In genomic region chr11:85183284-85183779, GRCm38 (mm10) we compare ENCODE assay signal across 8 mouse cellular contexts. TPM values are rescaled to one million over a fixed set of nuclear protein-coding genes. Genes with fewer than 3 reads are reported as not detected.
A peak's percentile ranks its signal among the peaks of the same experiment; 100 is the strongest.
DNase-seq lines count a peak whose midpoint lies in the region; ATAC-seq and TF ChIP-seq lines count a peak whose summit lies in the region.

No protein-coding gene starts in this region.

- peak overlapping the region; percentile 59 for H3K4me3 ChIP-seq in layer of hippocampus, adult 2 months
- H3K4me3 ChIP-seq in embryonic facial prominence, embryonic 12.5 days, result peak overlapping the region; percentile 35
- H3K4me3 ChIP-seq in heart, postnatal 0 days (ENCODE audit: low read depth, low read length), result peak overlapping the region; percentile 46
- peak overlapping the region; percentile 59 for H3K4me3 ChIP-seq in liver, embryonic 15.5 days (replicated peaks)
- H3K4me3 ChIP-seq in stomach, embryonic 16.5 days (replicated peaks; ENCODE audit: low read length), result peak overlapping the region; percentile 53

- ATAC-seq in embryonic facial prominence, embryonic 12.5 days (ENCODE audit: insufficient number of reproducible peaks, insufficient read depth, low FRiP score, low TSS enrichment), result no peak; the same call in 1 of the 2 replicates
- no peak for ATAC-seq in heart, postnatal 0 days (ENCODE audit: insufficient read depth, low read depth)
- ATAC-seq in liver, embryonic 15.5 days (ENCODE audit: insufficient read depth), result no peak
- peak; percentile 22; the same call in 1 of the 2 replicates for ATAC-seq in stomach, embryonic 16.5 days (ENCODE audit: insufficient read depth, low FRiP score)

- peak overlapping the region; percentile 57 for H3K4me2 ChIP-seq in embryonic facial prominence, embryonic 12.5 days (replicated peaks)
- H3K4me2 ChIP-seq in heart, postnatal 0 days (ENCODE audit: low read depth, low read length), result peak overlapping the region; percentile 77
- peak overlapping the region; percentile 80 for H3K4me2 ChIP-seq in liver, embryonic 15.5 days
- H3K4me2 ChIP-seq in stomach, embryonic 16.5 days (ENCODE audit: low read depth, low read length), result peak overlapping the region; percentile 73

- no peaks in the 10 kb centered on the region for H3K4me1 ChIP-seq in embryonic facial prominence, embryonic 12.5 days
- H3K4me1 ChIP-seq in heart, postnatal 0 days (ENCODE audit: control insufficient read depth, insufficient read depth), result no peaks in the 10 kb centered on the region
- H3K4me1 ChIP-seq in liver, embryonic 15.5 days (replicated peaks), result peaks cover 13% of the 10 kb centered on the region
- H3K4me1 ChIP-seq in stomach, embryonic 16.5 days (ENCODE audit: control insufficient read depth, insufficient read depth, low read length), result peaks cover 3% of the 10 kb centered on the region

- WGBS in embryonic facial prominence, embryonic 12.5 days, result 24% methylated on average over 13 of the region's 13 CpGs
- 16% methylated on average over 13 of the region's 13 CpGs for WGBS in heart, postnatal 0 days
- WGBS in liver, embryonic 15.5 days (ENCODE audit: insufficient replicate concordance), result 31% methylated on average over 13 of the region's 13 CpGs
- WGBS in stomach, embryonic 16.5 days, result 16% methylated on average over 13 of the region's 13 CpGs

- no peak overlapping the region for H3K27ac ChIP-seq in layer of hippocampus, adult 2 months
- H3K27ac ChIP-seq in embryonic facial prominence, embryonic 12.5 days, result peak overlapping the region; percentile 60
- H3K27ac ChIP-seq in heart, postnatal 0 days (ENCODE audit: low read depth), result no peak overlapping the region
- H3K27ac ChIP-seq in liver, embryonic 15.5 days (replicated peaks), result 0 out of 2 replicates have a peak overlapping the region, but pooled peaks have one; percentile 30
- no peak overlapping the region for H3K27ac ChIP-seq in stomach, embryonic 16.5 days (ENCODE audit: low read length)

- peaks cover 2% of the 10 kb centered on the region; the same call in 1 of the 2 replicates for H3K36me3 ChIP-seq in embryonic facial prominence, embryonic 12.5 days
- 0 out of 2 replicates have a peak, but pooled peaks cover under 1% of the 10 kb centered on the region for H3K36me3 ChIP-seq in heart, postnatal 0 days (replicated peaks; ENCODE audit: control insufficient read depth, insufficient read depth, low read length)
- H3K36me3 ChIP-seq in liver, embryonic 15.5 days (replicated peaks), result 0 out of 2 replicates have a peak, but pooled peaks cover 2% of the 10 kb centered on the region
- no peaks in the 10 kb centered on the region for H3K36me3 ChIP-seq in stomach, embryonic 16.5 days (ENCODE audit: control insufficient read depth, insufficient read depth, low read length)

- H3K27me3 ChIP-seq in embryonic facial prominence, embryonic 12.5 days, result no peaks in the 10 kb centered on the region
- H3K27me3 ChIP-seq in heart, postnatal 0 days (ENCODE audit: control insufficient read depth, insufficient read depth, low read length), result no peaks in the 10 kb centered on the region
- peaks cover 3% of the 10 kb centered on the region; the same call in 1 of the 2 replicates for H3K27me3 ChIP-seq in liver, embryonic 15.5 days
- H3K27me3 ChIP-seq in stomach, embryonic 16.5 days (ENCODE audit: control insufficient read depth, insufficient read depth, low read length), result no peaks in the 10 kb centered on the region

- H3K9me3 ChIP-seq in embryonic facial prominence, embryonic 12.5 days, result no peaks in the 10 kb centered on the region
- no peaks in the 10 kb centered on the region for H3K9me3 ChIP-seq in heart, postnatal 0 days (replicated peaks; ENCODE audit: control insufficient read depth, low read length)
- H3K9me3 ChIP-seq in liver, embryonic 15.5 days (replicated peaks), result no peaks in the 10 kb centered on the region
- H3K9me3 ChIP-seq in stomach, embryonic 16.5 days (replicated peaks; ENCODE audit: control insufficient read depth, low read length), result no peaks in the 10 kb centered on the region

- DNase-seq in layer of hippocampus, adult 2 months (ENCODE audit: low spot score in 2 of 2), result peak in 1 of 2 experiments; percentile 13
- no peak for DNase-seq in layer of hippocampus, adult 11-12 months (ENCODE audit: low spot score)
- no peak for DNase-seq in heart, postnatal 0 days (ENCODE audit: low spot score)
- DNase-seq in embryo, embryonic 10 days (ENCODE audit: low spot score), result no peak
- no peak for DNase-seq in ovary, postnatal 10 days (ENCODE audit: low spot score)

- no peak; the same call in 1 of the 2 replicates for TF ChIP-seq CTCF in layer of hippocampus, adult 2 months (conservative IDR thresholded peaks at IDR 0.05)
- no peak for TF ChIP-seq CTCF in heart, postnatal 0 days (IDR thresholded peaks at IDR 0.05; ENCODE audit: low read depth)

- H3K9ac ChIP-seq in embryonic facial prominence, embryonic 12.5 days, result peak overlapping the region; percentile 42
- H3K9ac ChIP-seq in heart, postnatal 0 days (replicated peaks; ENCODE audit: low read depth, low read length), result no peak overlapping the region; the same call in 1 of the 2 replicates
- H3K9ac ChIP-seq in liver, embryonic 15.5 days, result peak overlapping the region; percentile 32
- H3K9ac ChIP-seq in stomach, embryonic 16.5 days (ENCODE audit: low read length), result peak overlapping the region; percentile 65

- no peak for TF ChIP-seq EP300 in heart, postnatal 0 days (IDR thresholded peaks at IDR 0.05; ENCODE audit: low read depth)

RNA-seq across cellular contexts. Expression of gene 1700125H20Rik, which starts 13.1 kb away (rescaled TPM):
- total RNA-seq in layer of hippocampus, adult 2 months (2021), result under 1 TPM in 1 of 2 experiments, not detected in 1; 0.59 TPM
- polyA plus RNA-seq in embryonic facial prominence, embryonic 12.5 days (2016; fragmentation: Nextera tagmentation; extraction: Ambion mirVana), result 0.83 and 0.92 TPM in 2 replicates
- not detected in 2 replicates for total RNA-seq in heart, postnatal 0 days (2014; rRNA removed; ENCODE audit: low replicate concordance)
- polyA plus RNA-seq in heart, postnatal 0 days (2015; fragmentation: Nextera tagmentation; extraction: Ambion mirVana), result 0.23 and 0.36 TPM in 2 replicates
- polyA plus RNA-seq in liver, embryonic 15.5 days (2015; fragmentation: Nextera tagmentation; extraction: Ambion mirVana), result not detected in 2 replicates
- not detected in 2 replicates for polyA plus RNA-seq in stomach, embryonic 16.5 days (2015; fragmentation: Nextera tagmentation; extraction: Ambion mirVana)

RNA-seq across cellular contexts. Expression of gene Usp32, which starts 43.4 kb away (rescaled TPM):
- total RNA-seq in layer of hippocampus, adult 2 months (2021), result 10 to 100 TPM; 91.3 to 94.5 TPM
- polyA plus RNA-seq in embryonic facial prominence, embryonic 12.5 days (2016; fragmentation: Nextera tagmentation; extraction: Ambion mirVana), result 5.6 and 6.8 TPM in 2 replicates
- 9.9 and 20.7 TPM in 2 replicates for total RNA-seq in heart, postnatal 0 days (2014; rRNA removed; ENCODE audit: low replicate concordance)
- polyA plus RNA-seq in heart, postnatal 0 days (2015; fragmentation: Nextera tagmentation; extraction: Ambion mirVana), result 2.0 and 2.3 TPM in 2 replicates
- 10.1 and 15.2 TPM in 2 replicates for polyA plus RNA-seq in liver, embryonic 15.5 days (2015; fragmentation: Nextera tagmentation; extraction: Ambion mirVana)
- 4.8 and 5.0 TPM in 2 replicates for polyA plus RNA-seq in stomach, embryonic 16.5 days (2015; fragmentation: Nextera tagmentation; extraction: Ambion mirVana)

RNA-seq across cellular contexts. Expression of gene Appbp2, which starts 51.6 kb away (rescaled TPM):
- 10 to 100 TPM; 47.8 to 48.8 TPM for total RNA-seq in layer of hippocampus, adult 2 months (2021)
- 45.4 and 48.6 TPM in 2 replicates for polyA plus RNA-seq in embryonic facial prominence, embryonic 12.5 days (2016; fragmentation: Nextera tagmentation; extraction: Ambion mirVana)
- 36.1 and 38.8 TPM in 2 replicates for total RNA-seq in heart, postnatal 0 days (2014; rRNA removed; ENCODE audit: low replicate concordance)
- 21.7 and 24.2 TPM in 2 replicates for polyA plus RNA-seq in heart, postnatal 0 days (2015; fragmentation: Nextera tagmentation; extraction: Ambion mirVana)
- polyA plus RNA-seq in liver, embryonic 15.5 days (2015; fragmentation: Nextera tagmentation; extraction: Ambion mirVana), result 12.5 and 13.0 TPM in 2 replicates
- 33.4 and 34.1 TPM in 2 replicates for polyA plus RNA-seq in stomach, embryonic 16.5 days (2015; fragmentation: Nextera tagmentation; extraction: Ambion mirVana)

Comparison
In these comparisons a context has a peak if more than half of its experiments do, and no peak if none do; other contexts are left out.
1. H3K27ac ChIP-seq: peak in embryonic facial prominence, embryonic 12.5 days (single experiment) and liver, embryonic 15.5 days (single experiment); none in layer of hippocampus, adult 2 months (single experiment), heart, postnatal 0 days (single experiment) and stomach, embryonic 16.5 days (single experiment).
2. Peak in every context shown above with its lines, with median percentiles within 50 percentile points of each other: H3K4me3 ChIP-seq and H3K4me2 ChIP-seq.